Mouse (Mus musculus) spleen, adult 2 months (tissue): ENCODE data around the gene Ddx1. TPM values are rescaled to one million over a fixed set of nuclear protein-coding genes. Genes with fewer than 3 reads are reported as not detected.

Source experiments
- DNase-seq, 2 experiments: peaks; one replicate each; pipeline versions ENCODE4 v3.0.0 to v3.0.0-alpha.2; 2012 to 2021; ENCODE audit warnings: low spot score in 2 of 2, low read depth in 1 of 2
- H3K27ac ChIP-seq: fragments of 200-500 bp; 2 replicates; pipeline ENCODE4 v1.5.1; 2012; ENCODE audit warnings: low read length, inconsistent platforms; ENCODE audit not compliant: insufficient read depth
- H3K27me3 ChIP-seq: fragments of 200-500 bp; 2 replicates; pipeline ENCODE4 v1.6.1; 2012; ENCODE audit warnings: mild to moderate bottlenecking, moderate library complexity, low read length, inconsistent platforms; ENCODE audit not compliant: control insufficient read depth, insufficient read depth
- H3K36me3 ChIP-seq: fragments of 200-500 bp; 2 replicates; pipeline ENCODE4 v1.6.1; 2012; ENCODE audit warnings: mild to moderate bottlenecking, low read length, inconsistent platforms; ENCODE audit not compliant: control insufficient read depth, insufficient read depth
- H3K4me1 ChIP-seq: fragments of 200-500 bp; 2 replicates; pipeline ENCODE4 v1.6.1; 2011; ENCODE audit warnings: inconsistent platforms; ENCODE audit not compliant: control insufficient read depth, insufficient read depth, insufficient read length
- H3K4me3 ChIP-seq: fragments of 200-500 bp; 2 replicates; pipeline ENCODE4 v1.5.1; 2011; ENCODE audit warnings: mild to moderate bottlenecking, inconsistent platforms; ENCODE audit not compliant: insufficient read depth, insufficient read length; ENCODE audit errors: extremely low read depth
- CTCF ChIP-seq: fragments of 200-500 bp; IDR thresholded peaks from 2 replicates; pipeline ENCODE4 v1.5.1; 2011; ENCODE audit warnings: mild to moderate bottlenecking, inconsistent platforms; ENCODE audit not compliant: insufficient read depth, insufficient read length, insufficient replicate concordance; ENCODE audit errors: extremely low read depth
- POLR2A ChIP-seq: fragments of 200-500 bp; IDR thresholded peaks from 2 replicates; pipeline ENCODE4 v1.6.1; 2011; ENCODE audit warnings: low read depth, low read length, inconsistent platforms
- WGBS: fragments of 180-500 bp; shearing (Covaris S2); methylation state at CpG from one replicate; pipeline ENCODE4 v1.1.7; 2018; 5-methylcytosine and 5-hydroxymethylcytosine counted together
- polyA plus RNA-seq: library from polyadenylated mRNA; depleted of rRNA; stranded (reverse); fragments of >200 nt; gene quantifications from 2 replicates; pipeline ENCODE4 v1.2.3, GENCODE M21; 2012

The Ddx1 gene
- polyA plus RNA-seq, 1 experiment: 2.1 TPM

GRCm38 (mm10) chr12:13205733-13206132 lies 43.3 kb downstream of the Ddx1 start:
- no peak overlapping the region for H3K4me3 ChIP-seq
- no peaks in the 10 kb centered on the region for H3K4me1 ChIP-seq
- H3K27ac ChIP-seq: no peak overlapping the region
- TF ChIP-seq CTCF (no peak), POLR2A (no peak)
- H3K27me3 ChIP-seq: no peaks in the 10 kb centered on the region
- H3K36me3 ChIP-seq: no peaks in the 10 kb centered on the region
- 89% methylated on average over 3 of the region's 3 CpGs for WGBS
- no peak for DNase-seq

- TF ChIP-seq CTCF: no peak
- no peak for TF ChIP-seq POLR2A
Measured at GRCm38 (mm10) chr12:13202322-13202721, 46.7 kb downstream of the Ddx1 start.

GRCm38 (mm10) chr12:13200576-13200975 lies 48.4 kb downstream of the Ddx1 start:
- Histone ChIP-seq H3K36me3 (no peaks in the 10 kb centered on the region), H3K27me3 (no peaks in the 10 kb centered on the region), H3K27ac (no peak overlapping the region), H3K4me3 (no peak overlapping the region), H3K4me1 (no peaks in the 10 kb centered on the region)
- TF ChIP-seq POLR2A (no peak), CTCF (no peak)
- DNase-seq: no peak
- 85% methylated on average over 6 of the region's 6 CpGs for WGBS

More at GRCm38 (mm10) chr12:13202322-13202721, 46.7 kb downstream of the Ddx1 start:
- H3K4me3 ChIP-seq: no peak overlapping the region
- H3K4me1 ChIP-seq: no peaks in the 10 kb centered on the region
- H3K27me3 ChIP-seq: no peaks in the 10 kb centered on the region
- no peak overlapping the region for H3K27ac ChIP-seq
- H3K36me3 ChIP-seq: no peaks in the 10 kb centered on the region
- no peak for DNase-seq

- 86% methylated on average over 13 of the region's 13 CpGs for WGBS
- DNase-seq: no peak
- Histone ChIP-seq H3K36me3 (no peaks in the 10 kb centered on the region), H3K4me3 (no peak overlapping the region), H3K4me1 (no peaks in the 10 kb centered on the region), H3K27me3 (no peaks in the 10 kb centered on the region), H3K27ac (no peak overlapping the region)
- TF ChIP-seq POLR2A (no peak), CTCF (no peak)
Measured at GRCm38 (mm10) chr12:13199338-13200301, 49.4 kb downstream of the Ddx1 start.

GRCm38 (mm10) chr12:13198157-13198556 lies 50.9 kb downstream of the Ddx1 start:
- WGBS: 79% methylated on average over 3 of the region's 3 CpGs
- Histone ChIP-seq H3K27me3 (no peaks in the 10 kb centered on the region), H3K4me3 (no peak overlapping the region), H3K27ac (no peak overlapping the region), H3K4me1 (no peaks in the 10 kb centered on the region), H3K36me3 (no peaks in the 10 kb centered on the region)
- TF ChIP-seq POLR2A (no peak), CTCF (no peak)
- no peak for DNase-seq

GRCm38 (mm10) chr12:13196146-13196545 lies 52.9 kb downstream of the Ddx1 start:
- 84% methylated on average over 4 of the region's 4 CpGs for WGBS

GRCm38 (mm10) chr12:13195506-13195905 lies 53.5 kb downstream of the Ddx1 start:
- H3K4me3 ChIP-seq: no peak overlapping the region
- DNase-seq: no peak
- no peak for TF ChIP-seq POLR2A
- no peak for TF ChIP-seq CTCF
- no peaks in the 10 kb centered on the region for H3K36me3 ChIP-seq
- H3K27ac ChIP-seq: no peak overlapping the region
- H3K27me3 ChIP-seq: no peaks in the 10 kb centered on the region
- H3K4me1 ChIP-seq: no peaks in the 10 kb centered on the region

More at GRCm38 (mm10) chr12:13196146-13196545, 52.9 kb downstream of the Ddx1 start:
- H3K4me1 ChIP-seq: no peaks in the 10 kb centered on the region
- H3K27me3 ChIP-seq: no peaks in the 10 kb centered on the region
- H3K36me3 ChIP-seq: no peaks in the 10 kb centered on the region
- H3K27ac ChIP-seq: no peak overlapping the region
- no peak for DNase-seq
- H3K4me3 ChIP-seq: no peak overlapping the region
- TF ChIP-seq POLR2A (no peak), CTCF (no peak)
